Mouse (Mus musculus): ENCODE measurements at regions not wholly inside any gene's neighbourhood (a gene's known extent, or its start where the extent isn't known, plus 50 kb on each side); places are given as distances from the start of the nearest gene placed in this dataset.

GRCm38 (mm10) chr13:92973791-92974190 is 129.2 kb downstream of the Mtx3 start:
- no peak for DNase-seq (ENCODE audit: inconsistent ontology term)

- no peak for DNase-seq (ENCODE audit: inconsistent ontology term)
Observed at GRCm38 (mm10) chr13:92986719-92987553, 142.4 kb downstream of the Mtx3 start.

GRCm38 (mm10) chr13:92987691-92988090 is 143.1 kb downstream of the Mtx3 start:
- DNase-seq (ENCODE audit: inconsistent ontology term) = peak; percentile 63

GRCm38 (mm10) chr13:92988600-92988999 is 144.0 kb downstream of the Mtx3 start:
- DNase-seq (ENCODE audit: inconsistent ontology term) = no peak

- DNase-seq (ENCODE audit: inconsistent ontology term) = peak; percentile 55
Observed at GRCm38 (mm10) chr13:92990316-92991206, 146.0 kb downstream of the Mtx3 start.

Measured in Muller cell, postnatal 12 days (primary cell).